Mouse (Mus musculus): ENCODE data around the gene Chd9. TPM values are rescaled to one million over a fixed set of nuclear protein-coding genes. Genes with fewer than 3 reads are reported as not detected.

Gene Chd9
- polyA plus RNA-seq, 1 experiment = 68.2 TPM

GRCm38 (mm10) chr8:90828987-90829740 lies 1.0 kb downstream of the Chd9 start:
- Histone ChIP-seq H3K27ac (ENCODE audit: insufficient read depth, low read length) (peak overlapping the region; percentile 47), H3K4me1 (ENCODE audit: control insufficient read depth, insufficient read depth, insufficient read length) (peaks cover 12% of the 10 kb centered on the region; the same call in 1 of the 2 replicates), H3K4me3 (ENCODE audit: extremely low read depth, insufficient read depth, insufficient read length) (peak overlapping the region; percentile 72), H3K27me3 (ENCODE audit: control insufficient read depth, insufficient read depth, low read length) (no peaks in the 10 kb centered on the region), H3K36me3 (ENCODE audit: control insufficient read depth, insufficient read depth, low read length) (no peaks in the 10 kb centered on the region)
- TF ChIP-seq CTCF (IDR thresholded peaks at IDR 0.05; ENCODE audit: extremely low read depth, insufficient read depth, insufficient read length, insufficient replicate concordance) (no peak), POLR2A (IDR thresholded peaks at IDR 0.05; ENCODE audit: low read depth, low read length) (no peak)
- DNase-seq (ENCODE audit: low read depth in 1 of 2, low spot score in 2 of 2) = no peak
- 6% methylated on average over 11 of the region's 11 CpGs for WGBS

GRCm38 (mm10) chr8:90829825-90830224 lies 1.7 kb downstream of the Chd9 start:
- TF ChIP-seq CTCF (IDR thresholded peaks at IDR 0.05; ENCODE audit: extremely low read depth, insufficient read depth, insufficient read length, insufficient replicate concordance) = no peak
- no peak for TF ChIP-seq POLR2A (IDR thresholded peaks at IDR 0.05; ENCODE audit: low read depth, low read length)

GRCm38 (mm10) chr8:90830980-90831379 lies 2.8 kb downstream of the Chd9 start:
- WGBS = 32% methylated on average over 8 of the region's 8 CpGs
- H3K27ac ChIP-seq (ENCODE audit: insufficient read depth, low read length) = no peak overlapping the region
- H3K4me1 ChIP-seq (ENCODE audit: control insufficient read depth, insufficient read depth, insufficient read length) = peaks cover 14% of the 10 kb centered on the region; the same call in 1 of the 2 replicates
- H3K4me3 ChIP-seq (ENCODE audit: extremely low read depth, insufficient read depth, insufficient read length) = no peak overlapping the region
- TF ChIP-seq POLR2A (IDR thresholded peaks at IDR 0.05; ENCODE audit: low read depth, low read length) = no peak
- no peak for TF ChIP-seq CTCF (IDR thresholded peaks at IDR 0.05; ENCODE audit: extremely low read depth, insufficient read depth, insufficient read length, insufficient replicate concordance)
- no peaks in the 10 kb centered on the region for H3K27me3 ChIP-seq (ENCODE audit: control insufficient read depth, insufficient read depth, low read length)
- no peaks in the 10 kb centered on the region for H3K36me3 ChIP-seq (ENCODE audit: control insufficient read depth, insufficient read depth, low read length)
- peak; percentile 28 to 40 for DNase-seq (ENCODE audit: low read depth in 1 of 2, low spot score in 2 of 2)

More at GRCm38 (mm10) chr8:90829825-90830224, 1.7 kb downstream of the Chd9 start:
- Histone ChIP-seq H3K4me3 (ENCODE audit: extremely low read depth, insufficient read depth, insufficient read length) (no peak overlapping the region), H3K36me3 (ENCODE audit: control insufficient read depth, insufficient read depth, low read length) (no peaks in the 10 kb centered on the region), H3K4me1 (ENCODE audit: control insufficient read depth, insufficient read depth, insufficient read length) (peaks cover 14% of the 10 kb centered on the region; the same call in 1 of the 2 replicates), H3K27ac (ENCODE audit: insufficient read depth, low read length) (no peak overlapping the region), H3K27me3 (ENCODE audit: control insufficient read depth, insufficient read depth, low read length) (no peaks in the 10 kb centered on the region)
- DNase-seq (ENCODE audit: low read depth in 1 of 2, low spot score in 2 of 2) = no peak
- 82% methylated on average over 1 of the region's 1 CpGs for WGBS

- peaks cover 14% of the 10 kb centered on the region; the same call in 1 of the 2 replicates for H3K4me1 ChIP-seq (ENCODE audit: control insufficient read depth, insufficient read depth, insufficient read length)
- WGBS = 27% methylated on average over 5 of the region's 5 CpGs
- H3K36me3 ChIP-seq (ENCODE audit: control insufficient read depth, insufficient read depth, low read length) = no peaks in the 10 kb centered on the region
- no peaks in the 10 kb centered on the region for H3K27me3 ChIP-seq (ENCODE audit: control insufficient read depth, insufficient read depth, low read length)
- H3K27ac ChIP-seq (ENCODE audit: insufficient read depth, low read length) = no peak overlapping the region
- no peak overlapping the region for H3K4me3 ChIP-seq (ENCODE audit: extremely low read depth, insufficient read depth, insufficient read length)
- no peak for TF ChIP-seq POLR2A (IDR thresholded peaks at IDR 0.05; ENCODE audit: low read depth, low read length)
- no peak for TF ChIP-seq CTCF (IDR thresholded peaks at IDR 0.05; ENCODE audit: extremely low read depth, insufficient read depth, insufficient read length, insufficient replicate concordance)
- no peak for DNase-seq (ENCODE audit: low read depth in 1 of 2, low spot score in 2 of 2)
Measured at GRCm38 (mm10) chr8:90832576-90833289, 4.6 kb downstream of the Chd9 start.

GRCm38 (mm10) chr8:90833628-90834320 lies 5.6 kb downstream of the Chd9 start:
- no peak for DNase-seq (ENCODE audit: low read depth in 1 of 2, low spot score in 2 of 2)
- peaks cover 14% of the 10 kb centered on the region; the same call in 1 of the 2 replicates for H3K4me1 ChIP-seq (ENCODE audit: control insufficient read depth, insufficient read depth, insufficient read length)
- WGBS = 54% methylated on average over 6 of the region's 6 CpGs
- no peak overlapping the region for H3K27ac ChIP-seq (ENCODE audit: insufficient read depth, low read length)
- TF ChIP-seq POLR2A (IDR thresholded peaks at IDR 0.05; ENCODE audit: low read depth, low read length) (no peak), CTCF (IDR thresholded peaks at IDR 0.05; ENCODE audit: extremely low read depth, insufficient read depth, insufficient read length, insufficient replicate concordance) (no peak)
- no peaks in the 10 kb centered on the region for H3K27me3 ChIP-seq (ENCODE audit: control insufficient read depth, insufficient read depth, low read length)
- no peaks in the 10 kb centered on the region for H3K36me3 ChIP-seq (ENCODE audit: control insufficient read depth, insufficient read depth, low read length)
- H3K4me3 ChIP-seq (ENCODE audit: extremely low read depth, insufficient read depth, insufficient read length) = no peak overlapping the region

GRCm38 (mm10) chr8:90834321-90834672 lies 6.1 kb downstream of the Chd9 start:
- no peak overlapping the region for H3K27ac ChIP-seq (ENCODE audit: insufficient read depth, low read length)
- no peak for DNase-seq (ENCODE audit: low read depth in 1 of 2, low spot score in 2 of 2)
- whole genome bisulfite sequencing = 53% methylated on average over 3 of the region's 3 CpGs
- no peaks in the 10 kb centered on the region for H3K27me3 ChIP-seq (ENCODE audit: control insufficient read depth, insufficient read depth, low read length)
- no peak overlapping the region for H3K4me3 ChIP-seq (ENCODE audit: extremely low read depth, insufficient read depth, insufficient read length)
- H3K4me1 ChIP-seq (ENCODE audit: control insufficient read depth, insufficient read depth, insufficient read length) = peaks cover 13% of the 10 kb centered on the region; the same call in 1 of the 2 replicates
- TF ChIP-seq POLR2A (IDR thresholded peaks at IDR 0.05; ENCODE audit: low read depth, low read length) (no peak), CTCF (IDR thresholded peaks at IDR 0.05; ENCODE audit: extremely low read depth, insufficient read depth, insufficient read length, insufficient replicate concordance) (no peak)
- no peaks in the 10 kb centered on the region for H3K36me3 ChIP-seq (ENCODE audit: control insufficient read depth, insufficient read depth, low read length)

Measured in spleen, adult 2 months (tissue).